Mouse (Mus musculus) heart, postnatal 0 days (tissue): ENCODE measurements around the gene Glis3.

Source experiments
- CTCF ChIP-seq: IDR thresholded peaks from 2 replicates; pipeline ENCODE4 v1.5.1; 2016; ENCODE audit warnings: antibody characterized with exemption, control low read depth, low read depth
- EP300 ChIP-seq: IDR thresholded peaks from 2 replicates; pipeline ENCODE4 v1.6.1; 2016; ENCODE audit warnings: antibody characterized with exemption, low read depth

DNA sequence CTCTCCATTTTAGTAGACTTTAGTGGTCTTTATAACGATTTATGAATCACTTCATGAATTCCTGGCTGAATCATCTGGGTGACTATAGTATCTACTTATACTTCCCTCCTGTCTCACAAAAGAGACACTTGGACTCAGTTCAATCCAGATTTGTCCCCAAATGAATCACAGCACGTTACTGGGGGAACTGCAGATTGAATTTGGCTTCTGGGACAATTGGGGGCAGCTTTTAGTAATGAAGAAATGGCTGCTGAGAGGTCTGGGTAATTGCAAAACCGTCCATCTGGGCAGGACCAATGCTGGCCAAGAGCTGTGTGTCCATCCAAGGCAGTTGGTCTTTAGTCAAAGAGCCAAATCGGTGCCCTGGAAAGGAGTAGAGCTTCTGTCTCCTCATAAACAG lies 390.4 kb downstream of the Glis3 start:
- TF ChIP-seq CTCF (no peak), EP300 (no peak)
